Mouse (Mus musculus) ES-Bruce4 (cell line): Measurements from ENCODE around the gene Ttyh1.

Experiments used
- CTCF ChIP-seq: IDR thresholded peaks from one replicate; pipeline ENCODE4 v1.8.1; 2011; ENCODE audit warnings: low read depth, low read length
- EP300 ChIP-seq: IDR thresholded peaks from 2 replicates; pipeline ENCODE4 v1.6.1; 2011; ENCODE audit warnings: low read depth, low read length; ENCODE audit not compliant: insufficient read depth
- POLR2A ChIP-seq: IDR thresholded peaks from one replicate; pipeline ENCODE4 v1.8.1; 2011; ENCODE audit warnings: low read length; ENCODE audit not compliant: insufficient read depth

DNA sequence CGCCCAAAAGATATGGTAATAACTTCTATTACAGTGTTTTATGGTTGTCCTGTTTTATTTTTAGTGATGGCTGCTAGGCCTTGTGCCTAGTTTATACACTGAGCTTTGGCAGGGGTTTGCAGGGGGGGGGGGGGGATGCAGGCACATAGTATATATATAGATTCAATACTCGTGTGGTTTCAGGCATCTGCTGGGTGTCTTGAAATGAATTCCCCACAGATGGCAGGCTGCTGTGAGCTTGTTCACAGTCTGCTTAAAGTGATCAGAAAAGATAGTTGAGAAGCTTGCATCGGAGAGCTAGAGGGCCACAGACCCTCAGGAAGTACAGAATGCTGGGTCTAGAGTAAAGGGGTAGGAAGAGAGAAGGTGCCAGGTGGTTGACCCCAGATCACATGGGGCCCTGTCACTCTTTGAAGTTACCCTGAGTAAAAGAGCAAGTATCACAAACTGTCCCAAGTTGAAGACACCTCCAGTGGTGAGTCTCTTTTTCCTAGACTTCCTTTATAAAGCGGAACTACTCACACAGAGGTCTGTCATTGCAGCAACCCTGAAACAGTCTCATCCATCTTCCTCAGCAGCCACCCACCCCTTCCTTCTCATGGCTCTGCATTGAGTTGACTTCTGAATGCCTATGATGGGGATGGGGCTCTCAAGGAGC, 31.8 kb upstream of the Ttyh1 start:
- TF ChIP-seq CTCF (no peak), POLR2A (no peak), EP300 (no peak)
